Mouse (Mus musculus): Measurements from ENCODE around the gene Tecrl.

DNA sequence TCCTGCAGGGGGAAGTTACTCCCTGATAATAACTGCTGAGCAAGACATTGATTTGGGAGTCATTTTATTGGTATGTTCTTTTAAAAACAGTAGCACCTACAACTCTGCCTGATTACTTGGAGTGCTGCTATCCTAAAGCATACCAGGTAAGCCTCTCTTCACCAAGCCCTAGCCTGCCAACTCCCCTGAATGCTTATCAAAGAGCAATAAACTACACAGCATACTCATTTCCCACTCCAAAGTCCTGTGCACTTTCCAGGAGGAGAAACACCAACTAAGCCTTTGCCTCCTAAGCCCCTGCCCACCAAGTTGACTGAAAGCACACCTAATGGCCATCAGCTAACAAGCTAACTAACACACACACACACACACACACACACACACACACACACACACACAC, 94.9 kb downstream of the Tecrl start:
- no peak for TF ChIP-seq POLR2A (IDR thresholded peaks at IDR 0.05; ENCODE audit: borderline replicate concordance, control insufficient read depth, low read depth, low read length)
- no peak for TF ChIP-seq CTCF (IDR thresholded peaks at IDR 0.05; ENCODE audit: control insufficient read depth, insufficient read depth, low read length)

Data from bone marrow, adult 2 months (tissue).